Mouse (Mus musculus) hindbrain, embryonic 10.5 days (tissue): ENCODE results near the gene Tex37. TPM values are rescaled to one million over a fixed set of nuclear protein-coding genes. Genes with fewer than 3 reads are reported as not detected.

ENCODE experiments used
- DNase-seq: peaks from one replicate; pipeline ENCODE4 v3.0.0-alpha.2; 2017; ENCODE audit warnings: low spot score
- H3K27ac ChIP-seq: fragments of 300-500 bp; sonication (generic); 2 replicates; pipeline ENCODE4 v1.5.1; 2016; ENCODE audit warnings: mild to moderate bottlenecking, moderate library complexity
- H3K27me3 ChIP-seq: fragments of 300-500 bp; sonication (generic); 2 replicates; pipeline ENCODE4 v1.6.1; 2016; ENCODE audit warnings: mild to moderate bottlenecking; ENCODE audit not compliant: poor library complexity, insufficient read depth, severe bottlenecking
- H3K36me3 ChIP-seq: fragments of 300-500 bp; sonication (generic); 2 replicates; pipeline ENCODE4 v1.6.1; 2016; ENCODE audit warnings: mild to moderate bottlenecking, moderate library complexity
- H3K4me1 ChIP-seq: fragments of 300-500 bp; sonication (generic); replicated peaks from 2 replicates; pipeline ENCODE4 v1.6.1; 2016; ENCODE audit warnings: mild to moderate bottlenecking
- H3K4me3 ChIP-seq: fragments of 300-500 bp; sonication (generic); 2 replicates; pipeline ENCODE4 v1.5.1; 2016; ENCODE audit warnings: mild to moderate bottlenecking, moderate library complexity
- H3K9me3 ChIP-seq: fragments of 300-500 bp; sonication (generic); 2 replicates; pipeline ENCODE4 v1.6.1; 2016; ENCODE audit warnings: mild to moderate bottlenecking, moderate library complexity
- WGBS: fragments of 180-500 bp; shearing (Covaris S2); methylation state at CpG from one replicate; pipeline ENCODE4 v1.1.7; 2016; 5-methylcytosine and 5-hydroxymethylcytosine counted together
- polyA plus RNA-seq: library from polyadenylated mRNA; unstranded; fragments of >200 nt; fragmentation: Nextera tagmentation; extraction: Ambion mirVana; gene quantifications from 2 replicates; pipeline ENCODE4 v1.2.1, GENCODE M21; 2016

Gene Tex37
- polyA plus RNA-seq, 1 experiment from 2014 or later = not detected

- peak overlapping the region; percentile 50 for H3K27ac ChIP-seq
- no peaks in the 10 kb centered on the region for H3K9me3 ChIP-seq
- H3K36me3 ChIP-seq = no peaks in the 10 kb centered on the region
- WGBS = 4% methylated on average over 22 of the region's 22 CpGs
- peak overlapping the region; percentile 42 for H3K4me3 ChIP-seq
- peak; percentile 66 for DNase-seq
- H3K4me1 ChIP-seq = peaks cover 10% of the 10 kb centered on the region
- 0 out of 2 replicates have a peak, but pooled peaks cover 10% of the 10 kb centered on the region for H3K27me3 ChIP-seq
Measured at GRCm38 (mm10) chr6:70921274-70922074, 2.7 kb upstream of the Tex37 start.

GRCm38 (mm10) chr6:70912396-70912765, 6.3 kb downstream of the Tex37 start:
- Histone ChIP-seq H3K4me3 (no peak overlapping the region), H3K4me1 (peaks cover 11% of the 10 kb centered on the region), H3K36me3 (no peaks in the 10 kb centered on the region), H3K27me3 (peaks cover 19% of the 10 kb centered on the region), H3K9me3 (no peaks in the 10 kb centered on the region), H3K27ac (no peak overlapping the region)
- 74% methylated on average over 7 of the region's 7 CpGs for WGBS
- DNase-seq = no peak

DNA sequence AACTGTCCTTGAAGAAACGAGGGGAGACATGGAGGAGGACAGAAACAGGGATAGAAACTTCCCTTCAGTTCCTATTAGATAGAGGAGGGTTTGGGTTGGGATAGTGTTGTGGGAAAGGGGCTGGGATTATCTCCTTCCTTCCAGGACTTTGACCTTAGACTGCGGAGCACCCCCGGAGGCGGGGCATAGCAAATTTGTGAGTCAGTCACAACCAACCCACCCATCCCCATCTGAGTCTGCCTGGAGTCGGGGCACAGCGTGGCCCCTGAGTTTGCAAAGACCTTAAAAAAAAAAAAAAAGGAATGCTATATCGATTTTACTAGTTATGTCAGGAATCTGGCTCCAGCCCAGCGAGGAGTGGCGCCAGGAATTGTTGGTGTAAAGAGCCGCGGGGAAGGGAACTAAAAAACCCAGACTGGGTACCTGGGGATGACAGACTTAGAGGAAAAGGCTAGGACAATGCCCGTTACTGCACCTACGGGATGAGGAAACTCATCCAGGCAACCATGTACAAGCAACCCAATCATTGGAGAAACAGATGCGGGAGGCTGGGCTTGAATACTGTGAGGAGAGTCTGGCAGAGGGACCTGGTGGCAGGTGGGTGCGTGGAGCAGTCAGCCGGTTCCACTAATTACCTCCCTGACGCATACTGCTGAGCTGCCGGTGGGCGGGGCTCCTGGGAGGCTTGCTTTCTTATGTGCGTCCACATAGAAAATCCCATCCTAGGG, 6.9 kb downstream of the Tex37 start:
- no peak overlapping the region for H3K27ac ChIP-seq
- H3K4me3 ChIP-seq = peak overlapping the region; percentile 25
- WGBS = 15% methylated on average over 20 of the region's 20 CpGs
- H3K9me3 ChIP-seq = no peaks in the 10 kb centered on the region
- H3K4me1 ChIP-seq = peaks cover 11% of the 10 kb centered on the region
- peaks cover 19% of the 10 kb centered on the region for H3K27me3 ChIP-seq
- H3K36me3 ChIP-seq = no peaks in the 10 kb centered on the region
- DNase-seq = peak; percentile 4

GRCm38 (mm10) chr6:70910285-70910684, 8.4 kb downstream of the Tex37 start:
- DNase-seq = no peak
- WGBS = 71% methylated on average over 4 of the region's 4 CpGs

DNA sequence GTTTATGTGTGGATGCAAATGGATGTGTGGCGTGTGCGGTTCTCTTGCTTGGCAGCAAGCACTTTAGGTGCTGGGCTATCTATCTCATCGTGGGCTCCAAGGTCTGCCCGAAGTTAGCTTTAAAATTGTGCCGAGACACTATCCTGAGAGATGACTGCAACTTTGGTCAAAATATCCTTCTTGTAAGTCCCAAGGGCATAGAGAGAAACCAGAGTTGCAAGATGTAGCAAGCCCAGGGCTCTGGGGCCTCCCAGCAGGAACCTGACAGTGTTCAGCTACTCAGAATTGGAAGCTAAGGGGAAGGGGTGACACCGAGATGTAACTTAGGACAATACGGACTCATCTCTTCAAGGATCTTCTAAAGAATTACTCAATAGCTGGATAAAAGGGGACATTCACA, 9.2 kb downstream of the Tex37 start:
- no peak overlapping the region for H3K27ac ChIP-seq

More at GRCm38 (mm10) chr6:70910285-70910684, 8.4 kb downstream of the Tex37 start:
- peaks cover 19% of the 10 kb centered on the region for H3K27me3 ChIP-seq
- no peak overlapping the region for H3K4me3 ChIP-seq
- no peak overlapping the region for H3K27ac ChIP-seq
- H3K36me3 ChIP-seq = peaks cover 12% of the 10 kb centered on the region
- peaks cover 11% of the 10 kb centered on the region for H3K4me1 ChIP-seq
- no peaks in the 10 kb centered on the region for H3K9me3 ChIP-seq

DNA sequence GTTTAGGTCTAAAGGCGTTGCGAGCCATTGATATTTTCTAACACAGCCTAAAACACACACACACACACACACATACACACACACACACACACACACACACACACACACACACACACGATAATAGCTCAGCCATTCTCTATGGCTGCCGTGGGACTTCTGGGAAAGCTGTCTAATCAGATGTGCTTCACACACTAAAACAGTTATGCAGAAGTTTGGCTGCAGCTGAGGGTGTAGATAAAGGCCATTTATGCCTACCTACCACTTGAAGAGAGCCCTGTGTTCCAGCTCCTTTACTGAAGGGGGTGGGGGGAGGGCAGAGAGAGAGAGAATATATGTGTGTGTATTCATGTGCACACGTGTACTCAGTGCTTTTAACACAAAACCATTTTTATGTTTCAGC, 15.0 kb downstream of the Tex37 start:
- H3K27ac ChIP-seq = no peak overlapping the region
- no peak for DNase-seq
- no peaks in the 10 kb centered on the region for H3K9me3 ChIP-seq
- H3K4me1 ChIP-seq = no peaks in the 10 kb centered on the region
- 93% methylated on average over 5 of the region's 5 CpGs for WGBS
- H3K27me3 ChIP-seq = no peaks in the 10 kb centered on the region
- peaks cover 53% of the 10 kb centered on the region for H3K36me3 ChIP-seq
- H3K4me3 ChIP-seq = no peak overlapping the region

More for the DNA sequence above, 9.2 kb downstream of the Tex37 start:
- peaks cover 17% of the 10 kb centered on the region for H3K36me3 ChIP-seq
- H3K4me1 ChIP-seq = peaks cover 11% of the 10 kb centered on the region
- WGBS = 88% methylated on average over 7 of the region's 7 CpGs
- no peak for DNase-seq
- no peak overlapping the region for H3K4me3 ChIP-seq
- H3K9me3 ChIP-seq = no peaks in the 10 kb centered on the region
- H3K27me3 ChIP-seq = peaks cover 19% of the 10 kb centered on the region

DNA sequence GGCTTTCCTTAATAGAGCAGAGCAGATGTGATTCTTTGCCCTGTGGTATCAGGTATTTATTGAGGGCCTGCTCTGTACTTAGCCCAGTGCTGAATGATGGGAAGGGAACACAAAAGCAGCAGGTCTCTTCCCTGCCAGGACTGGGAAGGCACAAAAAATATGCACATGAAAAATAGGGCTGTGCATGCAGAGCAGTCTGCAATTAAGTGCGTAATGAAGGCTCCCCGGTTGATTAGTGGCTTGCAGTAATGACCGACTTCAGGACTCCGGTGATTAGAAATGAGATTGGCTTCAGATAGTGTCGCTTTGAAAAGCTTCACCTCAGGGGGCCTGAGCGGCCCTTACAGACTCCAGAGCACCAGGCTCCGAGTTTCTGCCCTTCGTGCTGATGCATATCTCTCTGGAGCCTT, 19.1 kb downstream of the Tex37 start:
- no peak overlapping the region for H3K27ac ChIP-seq
- no peaks in the 10 kb centered on the region for H3K27me3 ChIP-seq
- DNase-seq = no peak
- 38% methylated on average over 8 of the region's 8 CpGs for WGBS
- H3K9me3 ChIP-seq = no peaks in the 10 kb centered on the region
- H3K4me1 ChIP-seq = no peaks in the 10 kb centered on the region
- H3K4me3 ChIP-seq = no peak overlapping the region
- peaks cover 68% of the 10 kb centered on the region for H3K36me3 ChIP-seq

- no peaks in the 10 kb centered on the region for H3K27me3 ChIP-seq
- no peaks in the 10 kb centered on the region for H3K4me1 ChIP-seq
- H3K27ac ChIP-seq = no peak overlapping the region
- WGBS = 81% methylated on average over 6 of the region's 6 CpGs
- peaks cover 70% of the 10 kb centered on the region for H3K36me3 ChIP-seq
- no peak for DNase-seq
- no peaks in the 10 kb centered on the region for H3K9me3 ChIP-seq
- H3K4me3 ChIP-seq = no peak overlapping the region
Measured at GRCm38 (mm10) chr6:70898166-70898565, 20.6 kb downstream of the Tex37 start.

GRCm38 (mm10) chr6:70887993-70888392, 30.7 kb downstream of the Tex37 start:
- H3K4me3 ChIP-seq = no peak overlapping the region
- peaks cover 96% of the 10 kb centered on the region for H3K36me3 ChIP-seq
- 93% methylated on average over 11 of the region's 11 CpGs for WGBS
- DNase-seq = no peak
- no peaks in the 10 kb centered on the region for H3K9me3 ChIP-seq
- H3K4me1 ChIP-seq = no peaks in the 10 kb centered on the region
- H3K27me3 ChIP-seq = no peaks in the 10 kb centered on the region
- no peak overlapping the region for H3K27ac ChIP-seq

GRCm38 (mm10) chr6:70880714-70881304, 37.9 kb downstream of the Tex37 start:
- H3K27ac ChIP-seq = no peak overlapping the region
- no peaks in the 10 kb centered on the region for H3K9me3 ChIP-seq
- H3K27me3 ChIP-seq = no peaks in the 10 kb centered on the region
- DNase-seq = peak; percentile 64
- peaks cover 52% of the 10 kb centered on the region for H3K36me3 ChIP-seq
- H3K4me3 ChIP-seq = no peak overlapping the region
- H3K4me1 ChIP-seq = no peaks in the 10 kb centered on the region
- WGBS = 19% methylated on average over 5 of the region's 5 CpGs

DNA sequence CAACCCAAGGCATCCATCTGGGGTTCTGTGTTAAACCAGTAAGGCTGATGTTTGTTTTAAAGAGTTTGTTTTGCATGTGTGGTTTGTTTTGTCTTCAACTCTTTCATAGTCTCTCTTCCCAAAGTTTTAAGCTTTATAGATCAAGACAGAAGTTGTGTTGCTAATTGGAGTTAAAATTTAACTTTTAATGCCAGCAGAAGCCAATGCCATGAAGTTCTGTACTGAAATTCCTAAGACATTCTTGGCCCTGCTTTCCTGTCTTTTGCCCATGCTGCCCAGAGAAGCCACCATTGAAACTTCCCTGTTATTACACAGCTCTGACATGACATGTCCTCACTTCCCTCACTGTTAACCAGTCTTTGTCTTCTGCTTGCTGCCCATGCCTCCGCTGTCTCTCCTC, 43.7 kb downstream of the Tex37 start:
- WGBS = 97% methylated on average over 1 of the region's 1 CpGs
- Histone ChIP-seq H3K27ac (no peak overlapping the region), H3K4me1 (0 out of 2 replicates have a peak, but pooled peaks cover 10% of the 10 kb centered on the region), H3K4me3 (no peak overlapping the region), H3K36me3 (peaks cover 13% of the 10 kb centered on the region), H3K27me3 (no peaks in the 10 kb centered on the region), H3K9me3 (no peaks in the 10 kb centered on the region)
- DNase-seq = no peak

DNA sequence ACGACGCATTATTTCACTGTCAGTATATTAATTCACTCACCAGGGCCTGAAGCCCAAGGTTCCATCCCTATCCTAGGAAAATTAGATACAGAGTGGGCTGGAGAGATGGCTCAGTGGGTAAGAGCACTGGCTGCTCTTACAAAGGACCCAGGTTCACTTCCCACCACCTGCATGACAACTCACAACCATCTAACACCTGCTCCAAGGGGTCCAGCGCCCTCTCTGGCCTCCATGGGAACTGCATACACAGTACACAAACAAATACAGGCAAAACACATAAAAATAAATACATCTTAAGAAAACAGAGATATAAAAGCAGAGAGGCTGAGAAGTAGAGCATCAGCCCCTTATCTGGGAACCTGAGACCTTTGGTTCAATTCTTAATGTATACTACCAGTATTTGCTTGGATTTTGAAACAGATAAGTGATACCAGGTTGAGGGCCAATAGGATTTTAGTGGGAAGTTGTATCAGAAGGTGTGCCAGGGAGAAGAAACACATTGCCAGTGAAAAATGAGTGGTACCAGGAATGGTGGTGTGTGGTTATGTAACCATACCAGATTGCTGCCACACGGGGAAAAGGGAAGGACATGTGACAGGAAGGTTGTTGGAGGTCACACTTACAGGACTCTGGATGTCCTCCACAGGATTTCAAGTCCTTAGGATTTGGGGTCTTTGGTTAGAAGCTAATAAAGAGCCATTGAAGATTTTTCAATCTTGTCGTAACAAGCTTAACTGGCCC, 44.5 kb downstream of the Tex37 start:
- 0 out of 2 replicates have a peak, but pooled peaks cover 10% of the 10 kb centered on the region for H3K4me1 ChIP-seq
- no peak overlapping the region for H3K27ac ChIP-seq
- no peaks in the 10 kb centered on the region for H3K9me3 ChIP-seq
- no peak for DNase-seq
- WGBS = 82% methylated on average over 5 of the region's 5 CpGs
- H3K36me3 ChIP-seq = peaks cover 7% of the 10 kb centered on the region
- no peak overlapping the region for H3K4me3 ChIP-seq
- H3K27me3 ChIP-seq = no peaks in the 10 kb centered on the region
